Mouse (Mus musculus) forebrain, embryonic 12.5 days (tissue): ENCODE results near the gene Cngb1. TPM values are rescaled to one million over a fixed set of nuclear protein-coding genes. Genes with fewer than 3 reads are reported as not detected.

Source experiments
- ATAC-seq: fragments of 200-750 bp; cut with Nextera tagmentation; 2 replicates; pipeline ENCODE4 v1.8.0; 2017; ENCODE audit warnings: moderate TSS enrichment; ENCODE audit not compliant: low FRiP score
- H3K27ac ChIP-seq: fragments of 300-500 bp; sonication (generic); 2 replicates; pipeline ENCODE4 v1.5.1; 2016; ENCODE audit warnings: mild to moderate bottlenecking
- H3K27me3 ChIP-seq: fragments of 300-500 bp; sonication (generic); 2 replicates; pipeline ENCODE4 v1.6.1; 2016; ENCODE audit warnings: mild to moderate bottlenecking
- H3K36me3 ChIP-seq: fragments of 300-500 bp; sonication (generic); replicated peaks from 2 replicates; pipeline ENCODE4 v1.6.1; 2016; ENCODE audit warnings: mild to moderate bottlenecking
- H3K4me1 ChIP-seq: fragments of 300-500 bp; sonication (generic); 2 replicates; pipeline ENCODE4 v1.6.1; 2016
- H3K4me2 ChIP-seq: fragments of 300-500 bp; sonication (generic); 2 replicates; pipeline ENCODE4 v1.6.1; 2016; ENCODE audit warnings: mild to moderate bottlenecking, moderate library complexity
- H3K4me3 ChIP-seq: fragments of 300-500 bp; sonication (generic); replicated peaks from 2 replicates; pipeline ENCODE4 v1.5.1; 2016; ENCODE audit warnings: mild to moderate bottlenecking
- H3K9ac ChIP-seq: fragments of 300-500 bp; sonication (generic); 2 replicates; pipeline ENCODE4 v1.6.1; 2016; ENCODE audit warnings: mild to moderate bottlenecking
- H3K9me3 ChIP-seq: fragments of 300-500 bp; sonication (generic); 2 replicates; pipeline ENCODE4 v1.6.1; 2016
- WGBS: fragments of 180-500 bp; shearing (Covaris S2); methylation state at CpG from one replicate; pipeline ENCODE4 v1.1.7; 2016; 5-methylcytosine and 5-hydroxymethylcytosine counted together
- polyA plus RNA-seq: library from polyadenylated mRNA; unstranded; fragments of >200 nt; fragmentation: Nextera tagmentation; extraction: Ambion mirVana; gene quantifications from 2 replicates; pipeline ENCODE4 v1.2.1, GENCODE M21; 2016

Cngb1 gene
- polyA plus RNA-seq, 1 experiment from 2014 or later, result 0.40 TPM

DNA sequence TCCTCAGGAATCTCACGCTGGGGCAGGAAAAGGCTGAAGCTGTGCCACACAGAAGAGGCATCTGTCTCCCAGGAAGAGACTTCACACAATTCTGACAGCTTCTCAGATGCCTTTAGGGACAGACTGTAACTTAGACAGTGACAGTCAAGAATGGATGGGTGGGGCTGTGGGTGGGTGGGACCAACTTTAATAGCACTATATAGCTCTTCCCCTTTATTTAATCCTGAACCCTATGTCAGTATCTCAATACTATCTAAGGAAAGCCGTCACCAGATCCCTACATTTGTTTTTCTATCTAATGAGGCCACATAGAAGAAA is 79.3 kb downstream of the Cngb1 start:
- H3K4me3 ChIP-seq, result no peak overlapping the region
- H3K9ac ChIP-seq, result no peak overlapping the region
- H3K27me3 ChIP-seq, result no peaks in the 10 kb centered on the region
- no peaks in the 10 kb centered on the region for H3K4me1 ChIP-seq
- H3K36me3 ChIP-seq, result no peaks in the 10 kb centered on the region
- no peak overlapping the region for H3K27ac ChIP-seq
- H3K9me3 ChIP-seq, result no peaks in the 10 kb centered on the region
- ATAC-seq, result no peak
- WGBS, result 57% methylated on average over 2 of the region's 2 CpGs
- no peak overlapping the region for H3K4me2 ChIP-seq

DNA sequence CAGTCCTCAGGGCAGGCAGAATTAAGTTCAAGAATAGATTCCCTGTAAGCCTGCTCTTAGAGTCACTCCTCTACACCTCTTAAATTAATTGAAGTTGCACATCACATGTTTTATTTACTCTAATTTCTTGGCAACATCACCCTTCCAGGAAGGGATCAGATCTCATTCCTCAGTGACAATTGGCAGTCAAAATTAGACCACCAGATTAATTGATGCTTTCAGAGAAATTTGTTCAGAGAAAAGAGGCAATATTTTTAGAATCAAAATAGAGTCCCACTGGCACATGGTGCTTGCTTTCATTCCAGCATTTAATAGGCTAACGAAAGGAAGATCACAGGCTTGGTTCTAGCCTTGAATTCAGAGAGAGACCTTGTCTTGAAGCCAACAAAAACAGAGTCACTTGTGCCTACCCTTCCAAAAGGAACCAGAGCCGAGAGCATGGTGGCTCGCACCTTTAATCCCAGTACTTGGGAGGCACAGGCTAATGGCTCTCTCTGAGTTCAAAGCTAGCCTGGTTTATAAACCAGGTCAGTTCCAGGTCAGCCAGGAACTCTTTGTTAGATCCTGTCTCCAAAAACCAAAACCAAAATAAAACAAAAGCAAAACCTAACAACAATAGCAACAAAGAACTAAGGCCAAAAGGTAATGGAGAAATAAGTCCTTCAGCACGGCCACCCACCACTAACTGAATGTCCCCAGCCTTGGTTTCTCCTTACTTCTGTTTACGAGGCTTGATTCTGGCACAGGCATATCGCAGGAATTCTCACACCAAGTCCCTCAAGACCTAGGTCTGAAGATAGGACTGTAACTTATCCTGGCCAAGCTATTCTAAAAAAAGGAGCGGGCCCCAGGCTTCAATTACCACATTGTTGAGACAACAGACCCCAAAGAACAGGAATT is 79.9 kb downstream of the Cngb1 start:
- Histone ChIP-seq H3K4me1 (no peaks in the 10 kb centered on the region), H3K9me3 (no peaks in the 10 kb centered on the region), H3K27me3 (no peaks in the 10 kb centered on the region), H3K27ac (no peak overlapping the region), H3K4me2 (no peak overlapping the region), H3K36me3 (no peaks in the 10 kb centered on the region), H3K4me3 (no peak overlapping the region), H3K9ac (no peak overlapping the region)
- no peak for ATAC-seq
- WGBS, result 67% methylated on average over 7 of the region's 7 CpGs

DNA sequence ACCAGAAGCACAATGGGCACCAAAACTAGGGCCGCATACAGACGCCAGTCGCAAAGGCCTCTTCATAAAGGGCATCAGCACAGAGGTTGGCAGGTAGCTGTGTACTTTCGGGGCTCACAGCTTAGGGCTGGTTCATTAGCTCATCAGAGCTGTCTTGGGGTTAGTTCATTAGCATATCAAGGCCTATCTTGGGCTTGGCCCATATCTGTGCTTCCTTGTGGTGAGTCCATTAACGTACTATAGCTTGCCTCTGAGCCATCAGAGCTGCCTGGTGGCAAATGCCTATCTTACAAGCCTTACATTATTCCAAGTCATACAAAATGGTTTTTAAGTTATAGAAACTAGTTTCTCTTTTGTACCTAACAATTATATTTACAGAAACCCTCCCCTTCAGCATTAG is 82.4 kb downstream of the Cngb1 start:
- no peak overlapping the region for H3K9ac ChIP-seq
- WGBS, result 79% methylated on average over 5 of the region's 5 CpGs
- no peak overlapping the region for H3K4me3 ChIP-seq
- H3K36me3 ChIP-seq, result no peaks in the 10 kb centered on the region
- H3K9me3 ChIP-seq, result no peaks in the 10 kb centered on the region
- H3K27ac ChIP-seq, result no peak overlapping the region
- H3K4me1 ChIP-seq, result no peaks in the 10 kb centered on the region
- H3K27me3 ChIP-seq, result no peaks in the 10 kb centered on the region
- no peak for ATAC-seq
- no peak overlapping the region for H3K4me2 ChIP-seq

DNA sequence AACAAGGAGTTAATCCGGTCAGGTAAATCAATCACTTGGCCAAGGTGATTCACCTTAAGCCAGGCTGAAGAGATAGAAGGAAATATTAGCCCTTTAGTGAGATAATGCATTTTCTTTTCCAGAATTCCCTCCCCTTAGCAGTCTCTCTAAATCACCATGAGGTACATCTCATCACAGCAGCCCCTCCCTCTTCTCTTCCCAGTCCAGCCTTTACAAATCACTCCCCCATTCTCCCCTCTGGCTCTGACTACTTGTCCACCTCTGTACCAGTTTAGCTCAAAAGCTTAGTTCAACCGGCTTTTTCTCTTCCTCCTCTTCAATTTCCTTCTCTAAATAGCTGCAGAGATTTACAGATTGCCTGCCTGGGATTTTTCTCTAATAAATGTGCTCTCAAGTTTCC is 85.3 kb downstream of the Cngb1 start:
- Histone ChIP-seq H3K4me1 (no peaks in the 10 kb centered on the region), H3K4me3 (no peak overlapping the region), H3K27ac (no peak overlapping the region), H3K36me3 (no peaks in the 10 kb centered on the region), H3K9me3 (no peaks in the 10 kb centered on the region), H3K27me3 (no peaks in the 10 kb centered on the region), H3K4me2 (no peak overlapping the region), H3K9ac (no peak overlapping the region)
- no peak for ATAC-seq
- 65% methylated on average over 2 of the region's 2 CpGs for WGBS

DNA sequence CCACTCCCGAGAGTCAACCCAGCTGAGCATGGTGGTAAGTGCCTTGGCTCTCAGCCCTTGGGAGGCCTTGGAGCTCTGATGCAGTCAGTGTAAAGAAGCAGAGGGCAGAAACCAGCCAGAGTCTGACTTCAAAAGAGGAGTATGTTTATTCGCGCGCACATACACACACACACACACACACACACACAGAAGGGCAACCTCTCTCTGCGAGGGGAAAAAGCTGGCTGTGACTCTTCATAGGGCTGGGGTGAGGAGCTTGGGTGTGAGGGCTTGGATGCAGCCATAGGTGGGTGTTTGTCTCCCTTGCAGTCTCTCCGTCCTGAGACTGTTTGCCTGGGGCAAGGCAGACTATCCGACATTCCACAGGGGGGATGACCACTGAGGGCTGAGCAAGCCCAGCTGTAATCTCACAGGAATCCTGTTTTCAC is 85.8 kb downstream of the Cngb1 start:
- H3K27ac ChIP-seq, result no peak overlapping the region
- no peaks in the 10 kb centered on the region for H3K4me1 ChIP-seq
- no peak overlapping the region for H3K4me2 ChIP-seq
- 68% methylated on average over 7 of the region's 7 CpGs for WGBS
- H3K9me3 ChIP-seq, result no peaks in the 10 kb centered on the region
- H3K4me3 ChIP-seq, result no peak overlapping the region
- no peaks in the 10 kb centered on the region for H3K36me3 ChIP-seq
- H3K9ac ChIP-seq, result no peak overlapping the region
- H3K27me3 ChIP-seq, result no peaks in the 10 kb centered on the region
- ATAC-seq, result no peak

DNA sequence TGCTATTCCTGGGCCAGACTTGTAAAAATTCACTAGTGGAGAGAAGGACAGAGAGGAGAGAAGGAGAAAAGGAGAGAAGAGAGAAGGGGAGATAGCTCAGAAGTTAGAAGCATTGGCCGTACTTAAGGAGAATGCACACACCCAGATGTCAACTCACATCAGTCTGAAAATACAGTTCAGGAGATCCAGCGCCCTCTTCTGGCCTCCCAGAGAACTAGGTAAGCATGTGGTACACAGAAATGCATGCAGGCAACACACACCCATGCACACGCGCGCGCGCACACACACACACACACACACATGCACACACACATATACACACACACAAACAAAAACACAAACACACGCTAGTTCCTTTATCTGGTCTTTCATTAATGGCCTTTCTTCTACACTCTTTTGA is 86.8 kb downstream of the Cngb1 start:
- no peak overlapping the region for H3K4me3 ChIP-seq
- ATAC-seq, result no peak
- 83% methylated on average over 8 of the region's 8 CpGs for WGBS
- H3K27ac ChIP-seq, result no peak overlapping the region
- no peaks in the 10 kb centered on the region for H3K4me1 ChIP-seq
- no peak overlapping the region for H3K4me2 ChIP-seq
- H3K36me3 ChIP-seq, result no peaks in the 10 kb centered on the region
- no peaks in the 10 kb centered on the region for H3K9me3 ChIP-seq
- H3K9ac ChIP-seq, result no peak overlapping the region
- no peaks in the 10 kb centered on the region for H3K27me3 ChIP-seq

DNA sequence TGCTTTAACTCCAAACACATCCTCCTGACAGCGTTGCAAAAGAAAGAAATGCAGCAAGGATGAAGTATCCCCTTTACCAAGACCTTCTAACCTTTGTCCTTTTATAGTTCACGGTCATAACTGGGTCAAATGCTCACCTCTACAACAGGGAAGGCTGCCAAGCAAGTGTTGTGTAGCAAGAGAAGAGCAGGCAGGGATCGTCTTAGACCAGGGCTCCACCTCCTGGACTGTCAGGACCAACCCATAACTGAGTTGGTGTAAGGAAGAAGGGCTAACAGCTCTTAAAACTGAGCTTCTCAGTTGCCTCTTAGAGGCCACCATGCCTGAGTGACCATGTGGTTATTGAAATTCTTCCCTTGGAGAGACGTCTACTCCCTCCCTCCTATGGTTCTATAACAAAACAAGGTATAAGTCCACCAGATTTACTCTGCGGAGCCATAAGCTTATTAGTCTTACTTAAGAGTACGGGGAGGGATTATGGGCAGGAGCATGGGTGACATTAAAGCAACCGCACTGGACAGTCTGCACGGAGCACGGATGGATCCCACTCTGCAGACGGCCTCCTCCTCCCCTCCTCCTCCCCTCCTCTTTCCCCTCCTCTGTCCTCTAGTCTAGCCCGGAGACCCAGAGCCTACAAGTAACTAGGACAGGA is 90.5 kb downstream of the Cngb1 start:
- no peak overlapping the region for H3K4me2 ChIP-seq
- no peaks in the 10 kb centered on the region for H3K27me3 ChIP-seq
- no peak overlapping the region for H3K4me3 ChIP-seq
- H3K4me1 ChIP-seq, result no peaks in the 10 kb centered on the region
- no peaks in the 10 kb centered on the region for H3K9me3 ChIP-seq
- H3K36me3 ChIP-seq, result no peaks in the 10 kb centered on the region
- no peak overlapping the region for H3K27ac ChIP-seq
- H3K9ac ChIP-seq, result no peak overlapping the region
- WGBS, result 78% methylated on average over 11 of the region's 11 CpGs
- ATAC-seq, result no peak

DNA sequence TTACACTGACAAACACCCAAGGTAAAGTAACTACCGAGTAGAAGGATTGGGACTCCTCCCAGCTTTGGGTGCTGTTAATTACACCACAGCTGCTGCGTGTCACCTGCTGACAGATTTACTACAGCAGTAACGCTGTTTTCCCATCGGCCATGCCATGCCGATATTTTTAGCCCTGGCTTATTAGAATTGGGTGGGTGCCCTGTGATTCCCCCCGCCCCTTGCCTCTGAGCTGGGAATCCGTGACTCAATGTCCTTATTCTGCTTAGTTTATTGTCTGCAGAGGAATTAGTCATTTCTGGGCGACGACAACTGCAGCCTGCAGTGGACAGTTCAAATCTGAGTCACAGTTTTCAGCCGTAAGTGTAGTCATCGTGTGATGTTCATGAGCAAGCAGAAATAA is 96.5 kb downstream of the Cngb1 start:
- 78% methylated on average over 11 of the region's 11 CpGs for WGBS
- H3K4me1 ChIP-seq, result peaks cover 10% of the 10 kb centered on the region
- no peaks in the 10 kb centered on the region for H3K36me3 ChIP-seq
- no peak overlapping the region for H3K4me3 ChIP-seq
- no peaks in the 10 kb centered on the region for H3K9me3 ChIP-seq
- ATAC-seq, result no peak
- H3K9ac ChIP-seq, result no peak overlapping the region
- no peak overlapping the region for H3K27ac ChIP-seq
- no peaks in the 10 kb centered on the region; the same call in 1 of the 2 replicates for H3K27me3 ChIP-seq
- H3K4me2 ChIP-seq, result no peak overlapping the region

DNA sequence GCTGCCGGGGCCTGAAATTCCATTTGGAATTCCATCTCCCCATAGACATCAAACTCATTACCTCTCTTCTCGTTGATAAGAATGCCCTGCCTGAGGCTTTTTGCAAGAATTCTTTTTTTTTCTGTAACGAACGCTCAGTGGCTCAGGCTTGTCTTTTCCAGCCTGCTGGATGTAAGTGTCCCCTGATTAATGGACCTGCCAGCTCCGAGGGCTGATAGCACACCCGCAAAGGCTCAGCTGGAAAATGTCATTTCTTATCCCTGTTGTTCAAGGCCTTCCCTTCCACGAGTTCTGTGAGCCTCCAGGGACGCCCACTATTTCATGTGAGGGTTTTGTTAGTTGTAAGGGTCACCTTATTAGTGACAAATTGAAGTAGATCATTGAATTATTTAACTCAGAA is 100.4 kb downstream of the Cngb1 start:
- no peaks in the 10 kb centered on the region for H3K36me3 ChIP-seq
- no peaks in the 10 kb centered on the region for H3K9me3 ChIP-seq
- H3K27me3 ChIP-seq, result no peaks in the 10 kb centered on the region; the same call in 1 of the 2 replicates
- ATAC-seq, result 0 out of 2 replicates have a peak, but pooled peaks have one; percentile 20
- H3K9ac ChIP-seq, result no peak overlapping the region
- no peak overlapping the region for H3K4me3 ChIP-seq
- peak overlapping the region; percentile 74 for H3K27ac ChIP-seq
- H3K4me1 ChIP-seq, result peaks cover 10% of the 10 kb centered on the region
- no peak overlapping the region for H3K4me2 ChIP-seq
- WGBS, result 16% methylated on average over 8 of the region's 8 CpGs

DNA sequence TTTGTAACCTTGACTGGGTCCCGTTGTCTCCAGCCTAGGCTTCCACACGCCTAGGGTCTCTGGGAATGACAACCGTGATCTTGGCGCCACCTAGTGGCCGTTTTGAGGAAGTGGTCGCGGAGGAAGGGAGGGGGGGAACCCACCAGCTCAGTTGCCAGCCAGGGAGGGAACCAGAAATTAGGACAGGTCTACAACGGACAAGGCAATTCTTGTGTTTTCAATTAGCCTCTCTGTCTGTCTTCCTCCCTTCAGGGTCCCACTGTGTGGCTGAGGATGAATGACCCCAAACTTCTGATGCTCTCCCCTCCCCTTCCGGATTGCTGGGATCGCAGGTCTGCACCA is 102.4 kb downstream of the Cngb1 start:
- Histone ChIP-seq H3K27me3 (no peaks in the 10 kb centered on the region; the same call in 1 of the 2 replicates), H3K4me1 (peaks cover 10% of the 10 kb centered on the region), H3K9ac (no peak overlapping the region), H3K4me3 (no peak overlapping the region), H3K27ac (no peak overlapping the region), H3K4me2 (no peak overlapping the region), H3K36me3 (no peaks in the 10 kb centered on the region), H3K9me3 (no peaks in the 10 kb centered on the region)
- WGBS, result 16% methylated on average over 10 of the region's 10 CpGs
- ATAC-seq, result peak; percentile 81

DNA sequence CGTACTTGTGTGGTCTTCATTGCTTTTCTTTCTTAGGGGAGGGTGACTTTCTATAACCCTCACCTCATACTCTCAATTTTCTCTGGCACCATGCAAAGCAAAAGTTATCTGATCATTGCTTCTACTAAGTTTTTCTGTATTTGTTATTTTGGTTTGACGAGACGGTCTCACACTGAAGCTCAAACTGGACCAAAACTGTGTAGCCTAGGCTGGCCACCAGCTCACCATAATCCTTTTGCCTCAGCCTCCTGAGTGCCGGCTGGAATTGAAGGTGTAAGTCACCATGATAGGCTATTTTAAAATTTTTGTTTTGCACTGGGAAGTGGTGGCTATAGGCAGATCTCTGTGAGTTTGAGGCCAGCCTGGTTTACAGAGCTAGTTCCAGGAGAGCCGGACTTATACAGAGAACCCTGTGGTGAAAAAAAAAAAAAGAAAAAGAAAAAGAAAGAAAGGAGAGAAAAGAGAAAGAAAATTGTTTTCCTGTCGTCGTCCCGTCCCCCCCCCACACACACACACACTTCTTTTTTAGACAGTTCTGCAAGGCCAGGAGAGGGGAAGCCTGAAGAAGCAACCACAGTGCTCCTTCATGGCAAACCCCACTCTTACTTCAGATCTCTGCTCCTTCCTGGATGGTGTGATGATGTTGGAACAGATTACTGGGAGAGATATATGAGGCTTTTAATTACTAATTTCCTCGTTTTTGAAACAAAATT is 102.9 kb downstream of the Cngb1 start:
- WGBS, result 51% methylated on average over 9 of the region's 9 CpGs
- ATAC-seq, result no peak; the same call in 1 of the 2 replicates

DNA sequence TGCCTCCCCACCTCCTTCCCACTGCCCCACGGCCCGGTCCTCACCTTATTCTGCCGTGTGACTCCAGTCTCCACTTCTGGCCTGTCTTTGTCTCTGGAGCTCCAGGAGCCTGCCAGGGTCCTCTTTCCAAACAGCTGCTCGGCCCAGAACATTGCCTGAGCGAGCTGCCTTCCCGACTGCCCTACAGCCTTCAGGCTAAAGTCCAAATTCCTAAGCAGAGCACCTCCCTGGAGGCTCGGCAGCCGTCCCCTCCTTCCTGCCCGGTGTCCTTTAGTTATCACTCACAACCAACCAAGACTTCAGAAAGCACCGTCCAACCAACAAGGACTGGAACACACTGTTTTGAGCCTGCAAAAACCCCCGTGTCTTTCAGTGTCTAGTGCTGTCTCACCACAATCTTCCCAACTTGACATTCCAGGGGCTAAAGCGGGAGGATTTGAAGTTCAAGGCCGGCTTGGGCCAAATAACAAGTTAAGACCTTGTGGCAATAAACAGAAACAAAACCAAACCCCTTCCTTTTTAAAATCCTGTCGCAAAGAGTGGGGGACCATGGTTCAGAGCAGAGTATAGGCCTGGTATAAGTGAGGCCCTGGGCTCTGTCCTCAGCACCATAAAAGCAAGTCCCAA is 103.6 kb downstream of the Cngb1 start, which contains the start of gene Kifc3:
Gene Kifc3 (minus strand): TSS at position 164 of the 627 bp plus-strand sequence.
- H3K4me1 ChIP-seq, result peaks cover 10% of the 10 kb centered on the region
- no peak within 1 kb of the TSS for H3K4me2 ChIP-seq
- no peak within 1 kb of the TSS for H3K9ac ChIP-seq
- H3K27ac ChIP-seq, result no peak within 1 kb of the TSS
- H3K4me3 ChIP-seq, result no peak within 1 kb of the TSS
- H3K9me3 ChIP-seq, result no peaks in the 10 kb centered on the region
- ATAC-seq, result no peak
- H3K27me3 ChIP-seq, result no peaks in the 10 kb centered on the region; the same call in 1 of the 2 replicates
- 74% methylated on average over 14 of the region's 14 CpGs for WGBS
- H3K36me3 ChIP-seq, result no peaks in the 10 kb centered on the region

More for the DNA sequence above, 102.9 kb downstream of the Cngb1 start:
- H3K27me3 ChIP-seq, result no peaks in the 10 kb centered on the region; the same call in 1 of the 2 replicates
- H3K9ac ChIP-seq, result no peak overlapping the region
- no peak overlapping the region for H3K27ac ChIP-seq
- H3K4me3 ChIP-seq, result no peak overlapping the region
- H3K4me2 ChIP-seq, result no peak overlapping the region
- no peaks in the 10 kb centered on the region for H3K36me3 ChIP-seq
- no peaks in the 10 kb centered on the region for H3K9me3 ChIP-seq
- peaks cover 10% of the 10 kb centered on the region for H3K4me1 ChIP-seq
